Mouse (Mus musculus): Measurements from ENCODE around the gene Gm8127. TPM values are rescaled to one million over a fixed set of nuclear protein-coding genes. Genes with fewer than 3 reads are reported as not detected.
"Not testable (repeated sequence)": the region's sequence is repeated elsewhere in the genome, so short reads cannot be mapped to it uniquely, and the experiment has no call there.

Gene Gm8127
- polyA plus RNA-seq, 1 experiment from 2014 or later = not detected

DNA sequence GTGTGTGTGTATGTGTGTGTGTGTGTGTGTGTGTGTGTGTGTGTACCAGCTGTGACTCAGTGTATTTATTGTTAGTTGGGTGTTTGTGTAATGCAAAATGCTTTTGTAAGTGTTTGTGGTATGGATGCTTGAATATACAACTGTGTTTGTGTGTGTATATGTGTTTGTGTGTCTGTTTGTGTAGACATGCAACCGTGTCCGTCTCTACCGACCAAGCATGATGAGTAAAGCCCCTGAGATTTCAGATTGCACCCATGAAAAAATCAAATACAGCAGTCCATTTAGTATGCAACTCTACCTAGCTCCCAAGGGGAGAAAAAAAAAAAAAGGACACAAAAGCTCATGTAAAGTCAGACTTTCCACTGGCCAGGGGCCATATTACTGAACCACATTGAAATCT is 30.2 kb downstream of the Gm8127 start:
- H3K4me3 ChIP-seq; H3K9ac ChIP-seq; ATAC-seq (ENCODE audit: insufficient number of reproducible peaks, low FRiP score, low TSS enrichment, low read depth); H3K4me2 ChIP-seq; H3K27ac ChIP-seq; H3K27me3 ChIP-seq; H3K9me3 ChIP-seq; H3K36me3 ChIP-seq; H3K4me1 ChIP-seq: not testable (repeated sequence)
- WGBS = 87% methylated on average over 3 of the region's 3 CpGs

DNA sequence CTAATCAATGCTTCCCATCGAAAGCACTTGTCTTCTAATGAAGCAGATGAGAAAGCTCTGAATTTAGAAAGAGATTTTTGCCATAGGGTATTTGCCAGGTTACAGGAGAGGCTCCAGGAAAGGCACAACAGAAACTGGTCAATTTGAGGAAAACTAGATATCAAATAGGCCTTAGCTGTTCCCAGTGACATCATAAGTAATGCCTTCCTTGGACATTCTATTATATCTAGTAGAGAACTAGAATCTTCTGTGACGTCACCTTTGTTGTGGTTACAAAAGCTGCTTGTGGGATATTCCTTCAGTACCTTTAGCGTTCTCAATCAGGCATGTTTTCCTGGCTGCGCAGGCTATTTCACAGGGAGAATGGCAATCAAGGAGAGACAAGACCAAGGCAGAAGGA is 35.3 kb downstream of the Gm8127 start, which contains the start of gene Gm8126:
Gene Gm8126 (plus strand): TSS at position 301 of the 400 bp plus-strand sequence.
- H3K27ac ChIP-seq; H3K27me3 ChIP-seq; H3K4me1 ChIP-seq; H3K4me2 ChIP-seq; H3K9me3 ChIP-seq; H3K36me3 ChIP-seq; H3K4me3 ChIP-seq; ATAC-seq (ENCODE audit: insufficient number of reproducible peaks, low FRiP score, low TSS enrichment, low read depth); H3K9ac ChIP-seq: not testable (repeated sequence)
- WGBS = 88% methylated on average over 3 of the region's 4 CpGs

DNA sequence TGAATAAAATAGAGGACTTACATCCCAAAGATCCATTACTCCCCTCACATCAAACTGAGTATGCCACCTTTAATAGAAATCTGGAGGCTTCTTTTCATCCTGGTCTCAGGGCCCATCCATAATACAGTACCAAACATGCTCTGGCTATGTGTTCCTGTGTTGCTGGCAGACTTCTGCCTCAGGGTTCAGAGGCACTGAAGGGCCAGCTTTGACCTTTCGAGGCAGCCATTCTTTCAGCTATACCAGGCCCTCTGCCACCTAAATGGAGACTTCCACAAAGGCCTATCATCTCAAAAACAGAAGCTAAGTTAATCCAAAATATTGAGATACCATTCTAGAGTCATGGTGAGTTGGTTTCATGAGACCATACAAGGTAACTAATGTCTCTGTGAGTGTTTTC is 37.1 kb downstream of the Gm8127 start:
- H3K4me3 ChIP-seq; ATAC-seq (ENCODE audit: insufficient number of reproducible peaks, low FRiP score, low TSS enrichment, low read depth); H3K27me3 ChIP-seq; H3K9ac ChIP-seq; H3K36me3 ChIP-seq; H3K9me3 ChIP-seq; H3K4me2 ChIP-seq; H3K27ac ChIP-seq; H3K4me1 ChIP-seq: not testable (repeated sequence)
- 79% methylated on average over 1 of the region's 1 CpGs for WGBS

DNA sequence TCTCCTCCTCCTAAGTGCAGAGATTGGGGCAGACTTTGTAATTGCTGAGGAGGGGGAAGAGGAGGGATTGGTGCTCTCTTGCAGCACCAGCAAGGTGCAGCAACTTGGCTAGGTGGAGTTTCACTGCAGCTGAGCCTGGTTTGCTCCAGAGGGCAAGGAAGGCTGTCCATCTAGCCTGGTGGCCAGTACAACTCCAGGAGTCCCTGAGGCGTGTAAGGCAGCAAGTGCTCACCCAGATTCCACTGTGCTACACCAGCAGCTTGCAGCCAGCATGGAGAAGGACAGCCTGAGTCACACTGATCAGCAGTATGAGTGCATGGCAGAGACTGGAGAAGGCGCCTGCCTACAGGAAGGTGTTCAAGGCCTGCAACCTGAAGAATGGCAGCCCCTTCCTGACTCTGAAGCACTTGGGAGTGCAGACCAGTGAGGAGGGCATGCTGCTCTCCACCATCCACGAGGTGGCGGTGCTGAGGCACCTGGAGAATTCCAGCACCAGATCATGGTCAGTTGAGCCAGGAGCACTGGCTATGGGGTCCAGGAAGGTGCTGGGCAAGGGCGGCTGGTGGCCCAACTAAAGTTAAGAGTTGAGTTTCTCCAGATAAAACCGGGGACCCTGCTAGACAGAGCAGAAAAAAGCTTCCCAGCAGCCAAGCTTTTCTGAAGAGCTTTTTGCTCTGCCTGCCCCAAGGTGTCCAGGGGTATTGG is 42.9 kb downstream of the Gm8127 start:
- not testable (repeated sequence) for H3K9me3 ChIP-seq; H3K27me3 ChIP-seq; H3K4me3 ChIP-seq; H3K36me3 ChIP-seq; H3K9ac ChIP-seq; ATAC-seq (ENCODE audit: insufficient number of reproducible peaks, low FRiP score, low TSS enrichment, low read depth); H3K27ac ChIP-seq; H3K4me1 ChIP-seq; H3K4me2 ChIP-seq
- 32% methylated on average over 5 of the region's 6 CpGs for WGBS

DNA sequence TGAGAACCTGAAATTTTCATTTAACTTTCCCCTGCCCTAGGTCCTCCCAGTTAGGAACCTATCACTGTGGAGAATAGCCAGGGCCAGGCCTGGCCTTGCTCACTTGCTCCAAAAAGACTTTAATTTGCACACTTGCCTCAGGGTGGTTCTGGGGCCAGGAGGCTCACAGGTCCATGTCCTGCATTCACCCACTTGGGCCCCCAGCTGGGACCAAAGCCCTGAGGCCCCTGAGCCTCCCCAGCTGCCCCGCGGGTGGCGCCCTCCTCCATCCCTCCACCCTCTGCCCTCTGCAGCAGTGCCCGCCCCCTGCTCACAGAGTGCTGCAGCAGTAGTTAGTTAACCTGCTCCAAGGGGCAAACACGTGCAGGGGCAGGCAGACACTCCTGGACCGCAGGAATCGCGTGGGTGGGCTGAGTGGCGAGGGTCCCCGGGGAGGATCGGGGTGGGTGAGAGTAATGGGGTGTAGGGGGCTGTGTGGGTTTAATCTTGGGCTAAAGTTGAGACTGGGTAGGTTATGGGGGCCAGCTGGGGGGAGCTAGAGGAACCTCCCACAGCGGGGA is 43.9 kb downstream of the Gm8127 start:
- ATAC-seq (ENCODE audit: insufficient number of reproducible peaks, low FRiP score, low TSS enrichment, low read depth); H3K4me2 ChIP-seq; H3K4me1 ChIP-seq; H3K27ac ChIP-seq; H3K27me3 ChIP-seq; H3K36me3 ChIP-seq; H3K9me3 ChIP-seq; H3K9ac ChIP-seq; H3K4me3 ChIP-seq: not testable (repeated sequence)
- 17% methylated on average over 11 of the region's 12 CpGs for WGBS

Other genes with a start within 250 kb of the Gm8127 start
- not detected in 2 replicates for gene Gm8094, start 217.2 kb downstream of the Gm8127 start, polyA plus RNA-seq (2015; fragmentation: Nextera tagmentation; extraction: Ambion mirVana)
- gene Gm8104, start 193.2 kb downstream of the Gm8127 start, polyA plus RNA-seq (2015; fragmentation: Nextera tagmentation; extraction: Ambion mirVana) = not detected in 2 replicates
- not detected in 2 replicates for gene Gm7233, start 114.0 kb downstream of the Gm8127 start, polyA plus RNA-seq (2015; fragmentation: Nextera tagmentation; extraction: Ambion mirVana)
- not detected in 2 replicates for gene Gm8122, start 58.5 kb downstream of the Gm8127 start, polyA plus RNA-seq (2015; fragmentation: Nextera tagmentation; extraction: Ambion mirVana)
- not detected in 2 replicates for gene Gm8126, start 35.2 kb downstream of the Gm8127 start, polyA plus RNA-seq (2015; fragmentation: Nextera tagmentation; extraction: Ambion mirVana)
- gene Gm9732, start 18.8 kb downstream of the Gm8127 start, polyA plus RNA-seq (2015; fragmentation: Nextera tagmentation; extraction: Ambion mirVana) = not detected in 2 replicates
- gene 1700001F09Rik, start 54.0 kb upstream of the Gm8127 start, polyA plus RNA-seq (2015; fragmentation: Nextera tagmentation; extraction: Ambion mirVana) = not detected in 2 replicates
- not detected in 2 replicates for gene Gm8138, start 122.5 kb upstream of the Gm8127 start, polyA plus RNA-seq (2015; fragmentation: Nextera tagmentation; extraction: Ambion mirVana)
- not detected in 2 replicates for gene Gm5799, start 249.7 kb upstream of the Gm8127 start, polyA plus RNA-seq (2015; fragmentation: Nextera tagmentation; extraction: Ambion mirVana)